Mouse (Mus musculus) limb, embryonic 11.5 days (tissue): ENCODE data around the gene Abcc2. TPM values are rescaled to one million over a fixed set of nuclear protein-coding genes. Genes with fewer than 3 reads are reported as not detected.

Experiments used
- ATAC-seq: fragments of 200-750 bp; cut with Nextera tagmentation; 2 replicates; pipeline ENCODE4 v1.8.0; 2017; ENCODE audit warnings: low read depth; ENCODE audit not compliant: insufficient number of reproducible peaks, low FRiP score, low TSS enrichment
- DNase-seq: peaks from one replicate; pipeline ENCODE4 v3.0.0-alpha.2; 2015; ENCODE audit warnings: low spot score
- H3K27ac ChIP-seq: fragments of 300-500 bp; sonication (generic); replicated peaks from 2 replicates; pipeline ENCODE4 v1.5.1; 2014; ENCODE audit warnings: low read depth, mild to moderate bottlenecking, low read length
- H3K27me3 ChIP-seq: fragments of 300-500 bp; sonication (generic); 2 replicates; pipeline ENCODE4 v1.6.1; 2014; ENCODE audit warnings: mild to moderate bottlenecking, low read length, mixed read lengths; ENCODE audit not compliant: control insufficient read depth, insufficient read depth
- H3K36me3 ChIP-seq: fragments of 300-500 bp; sonication (generic); 2 replicates; pipeline ENCODE4 v1.6.1; 2014; ENCODE audit warnings: mild to moderate bottlenecking, low read length, moderate library complexity, mixed read lengths; ENCODE audit not compliant: control insufficient read depth, insufficient read depth
- H3K4me1 ChIP-seq: fragments of 300-500 bp; sonication (generic); 2 replicates; pipeline ENCODE4 v1.6.1; 2014; ENCODE audit warnings: low read length, mixed read lengths; ENCODE audit not compliant: control insufficient read depth, insufficient read depth
- H3K4me2 ChIP-seq: fragments of 300-500 bp; sonication (generic); 2 replicates; pipeline ENCODE4 v1.6.1; 2014; ENCODE audit warnings: low read depth, mild to moderate bottlenecking, moderate library complexity; ENCODE audit not compliant: severe bottlenecking
- H3K4me3 ChIP-seq: fragments of 300-500 bp; sonication (generic); 2 replicates; pipeline ENCODE4 v1.5.1; 2014; ENCODE audit warnings: low read depth, low read length
- H3K9ac ChIP-seq: fragments of 300-500 bp; sonication (generic); 2 replicates; pipeline ENCODE4 v1.6.1; 2014; ENCODE audit warnings: mild to moderate bottlenecking, low read length
- H3K9me3 ChIP-seq: fragments of 300-500 bp; sonication (generic); 2 replicates; pipeline ENCODE4 v1.6.1; 2016; ENCODE audit warnings: low read length; ENCODE audit not compliant: control insufficient read depth
- WGBS: fragments of 180-500 bp; shearing (Covaris S2); extraction: QIAGEN DNeasy Blood & Tissue Kit; methylation state at CpG from one replicate; pipeline ENCODE4 v1.1.7; 2014; 5-methylcytosine and 5-hydroxymethylcytosine counted together
- polyA plus RNA-seq: library from polyadenylated mRNA; unstranded; fragments of >200 nt; fragmentation: Nextera tagmentation; extraction: Ambion mirVana; gene quantifications from 2 replicates; pipeline ENCODE4 v1.2.1, GENCODE M21; 2014

The Abcc2 gene
- polyA plus RNA-seq, 1 experiment from 2014 or later: 0.05 TPM

DNA sequence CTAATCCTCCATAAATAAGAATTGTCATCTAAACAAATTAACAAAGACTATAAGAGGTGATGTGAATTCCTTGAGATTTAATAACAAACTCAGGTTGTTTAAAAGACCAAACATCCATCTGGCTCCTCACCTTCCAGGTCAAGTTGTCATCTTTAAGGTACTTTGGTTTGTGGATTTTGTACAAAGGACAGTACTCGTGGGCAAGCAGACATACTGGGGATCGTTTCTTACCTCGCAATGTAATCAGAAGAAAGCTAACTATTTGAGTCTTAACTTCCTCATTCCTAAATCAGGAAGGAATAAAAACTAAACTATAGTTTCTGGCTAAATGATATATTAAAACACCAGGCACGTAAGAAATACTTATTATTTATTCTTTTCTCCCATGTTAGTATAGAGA is 11.4 kb upstream of the Abcc2 start:
- H3K36me3 ChIP-seq: no peaks in the 10 kb centered on the region
- H3K4me3 ChIP-seq: no peak overlapping the region
- H3K9me3 ChIP-seq: no peaks in the 10 kb centered on the region
- no peak overlapping the region for H3K9ac ChIP-seq
- H3K27me3 ChIP-seq: no peaks in the 10 kb centered on the region
- no peak for DNase-seq
- ATAC-seq: no peak
- H3K4me1 ChIP-seq: no peaks in the 10 kb centered on the region
- H3K27ac ChIP-seq: no peak overlapping the region
- H3K4me2 ChIP-seq: no peak overlapping the region
- WGBS: 91% methylated on average over 4 of the region's 4 CpGs

GRCm38 (mm10) chr19:43771499-43771969 is 10.5 kb upstream of the Abcc2 start:
- no peak for DNase-seq
- H3K4me3 ChIP-seq: no peak overlapping the region
- H3K4me1 ChIP-seq: no peaks in the 10 kb centered on the region
- no peaks in the 10 kb centered on the region for H3K36me3 ChIP-seq
- H3K27ac ChIP-seq: no peak overlapping the region
- ATAC-seq: no peak
- H3K4me2 ChIP-seq: no peak overlapping the region
- H3K27me3 ChIP-seq: no peaks in the 10 kb centered on the region
- no peaks in the 10 kb centered on the region for H3K9me3 ChIP-seq
- 89% methylated on average over 5 of the region's 5 CpGs for WGBS
- H3K9ac ChIP-seq: no peak overlapping the region

DNA sequence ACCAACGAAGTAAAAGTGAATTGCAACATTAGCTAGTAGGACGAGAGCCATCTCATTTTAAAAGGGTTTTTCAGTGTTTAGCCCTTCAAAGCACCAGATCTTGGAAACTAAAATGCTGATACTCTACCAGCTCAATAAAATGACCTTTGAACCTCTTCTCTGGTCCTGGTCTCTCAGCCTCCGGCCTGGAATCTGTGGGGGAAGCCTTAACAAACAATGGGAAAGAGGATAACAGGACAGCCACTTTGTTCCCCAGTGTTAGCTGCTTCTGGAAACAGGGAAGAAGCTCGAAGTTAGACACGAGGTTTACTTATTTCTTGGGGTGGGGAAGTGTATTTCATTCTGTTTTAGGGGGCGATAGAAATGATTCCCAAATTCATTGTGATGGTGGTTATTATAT is 9.7 kb upstream of the Abcc2 start:
- DNase-seq: no peak
- no peak overlapping the region for H3K9ac ChIP-seq
- WGBS: 76% methylated on average over 6 of the region's 6 CpGs
- no peaks in the 10 kb centered on the region for H3K9me3 ChIP-seq
- H3K4me2 ChIP-seq: no peak overlapping the region
- H3K27me3 ChIP-seq: no peaks in the 10 kb centered on the region
- no peak overlapping the region for H3K27ac ChIP-seq
- H3K36me3 ChIP-seq: no peaks in the 10 kb centered on the region
- H3K4me3 ChIP-seq: no peak overlapping the region
- ATAC-seq: no peak
- no peaks in the 10 kb centered on the region for H3K4me1 ChIP-seq

- H3K27me3 ChIP-seq: no peaks in the 10 kb centered on the region
- no peak overlapping the region for H3K4me2 ChIP-seq
- H3K4me1 ChIP-seq: no peaks in the 10 kb centered on the region
- H3K4me3 ChIP-seq: no peak overlapping the region
- no peak overlapping the region for H3K27ac ChIP-seq
- WGBS: 81% methylated on average over 10 of the region's 10 CpGs
- no peak for ATAC-seq
- no peak for DNase-seq
- H3K9ac ChIP-seq: no peak overlapping the region
- H3K9me3 ChIP-seq: no peaks in the 10 kb centered on the region
- no peaks in the 10 kb centered on the region for H3K36me3 ChIP-seq
Observed at GRCm38 (mm10) chr19:43775433-43775832, 6.6 kb upstream of the Abcc2 start.

- DNase-seq: no peak
- Histone ChIP-seq H3K4me1 (no peaks in the 10 kb centered on the region), H3K9me3 (no peaks in the 10 kb centered on the region), H3K9ac (no peak overlapping the region), H3K4me2 (no peak overlapping the region), H3K27ac (no peak overlapping the region), H3K4me3 (no peak overlapping the region), H3K36me3 (no peaks in the 10 kb centered on the region), H3K27me3 (no peaks in the 10 kb centered on the region)
- WGBS: 84% methylated on average over 4 of the region's 4 CpGs
- ATAC-seq: no peak
Observed at GRCm38 (mm10) chr19:43776561-43776960, 5.4 kb upstream of the Abcc2 start.

DNA sequence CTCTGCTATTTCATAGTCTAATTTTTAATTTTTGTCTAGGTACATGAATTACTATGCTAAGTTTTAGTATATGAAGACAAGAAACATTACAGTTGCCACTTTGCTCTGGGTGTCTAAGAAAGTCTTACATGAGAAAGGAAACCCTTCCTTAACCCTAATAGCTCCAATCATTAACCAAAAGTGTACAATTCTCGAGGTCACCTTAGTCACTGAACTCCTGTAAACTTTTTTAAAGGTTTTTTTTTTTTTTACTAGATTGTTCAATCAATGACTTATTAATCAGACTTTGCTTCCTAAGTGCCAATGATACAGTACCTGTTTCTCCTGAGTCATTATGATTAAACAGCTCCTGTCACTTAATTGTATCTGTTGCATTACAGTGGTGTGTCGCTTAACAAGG is 4.7 kb upstream of the Abcc2 start:
- ATAC-seq (no peak), DNase-seq (no peak)
- no peak overlapping the region for H3K4me2 ChIP-seq
- H3K9ac ChIP-seq: no peak overlapping the region
- no peak overlapping the region for H3K27ac ChIP-seq
- no peaks in the 10 kb centered on the region for H3K36me3 ChIP-seq
- H3K4me1 ChIP-seq: no peaks in the 10 kb centered on the region
- WGBS: 75% methylated on average over 2 of the region's 2 CpGs
- H3K9me3 ChIP-seq: no peaks in the 10 kb centered on the region
- H3K4me3 ChIP-seq: no peak overlapping the region
- H3K27me3 ChIP-seq: no peaks in the 10 kb centered on the region

DNA sequence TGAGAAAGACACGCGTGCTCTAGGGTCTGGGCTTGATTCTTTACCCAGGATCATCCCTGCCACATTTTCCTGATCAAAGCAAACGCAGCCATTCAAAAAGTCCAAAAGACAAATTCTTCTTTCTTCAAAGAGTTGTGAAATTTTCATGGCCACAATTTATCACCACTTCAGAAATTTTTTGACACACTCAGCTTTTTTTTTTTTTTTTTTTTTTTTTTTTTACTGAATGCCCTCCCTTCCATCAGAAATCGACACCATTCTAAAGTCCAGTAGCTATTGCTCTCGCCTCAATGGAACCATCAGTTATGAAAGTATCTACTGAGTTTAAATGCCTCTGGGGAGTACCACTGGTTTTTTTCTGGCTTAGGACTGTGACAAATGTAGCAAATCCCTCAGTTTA is 1.6 kb upstream of the Abcc2 start:
- Histone ChIP-seq H3K27me3 (no peaks in the 10 kb centered on the region), H3K36me3 (no peaks in the 10 kb centered on the region), H3K4me1 (no peaks in the 10 kb centered on the region), H3K4me2 (no peak overlapping the region), H3K9ac (no peak overlapping the region), H3K9me3 (no peaks in the 10 kb centered on the region), H3K27ac (no peak overlapping the region), H3K4me3 (no peak overlapping the region)
- 90% methylated on average over 5 of the region's 5 CpGs for WGBS
- DNase-seq: no peak
- ATAC-seq: no peak

GRCm38 (mm10) chr19:43784761-43785160 is 2.8 kb downstream of the Abcc2 start:
- 69% methylated on average over 8 of the region's 8 CpGs for WGBS
- H3K4me3 ChIP-seq: no peak overlapping the region
- H3K9me3 ChIP-seq: no peaks in the 10 kb centered on the region
- no peak for ATAC-seq
- no peak overlapping the region for H3K4me2 ChIP-seq
- H3K27me3 ChIP-seq: no peaks in the 10 kb centered on the region
- DNase-seq: no peak
- no peak overlapping the region for H3K27ac ChIP-seq
- H3K4me1 ChIP-seq: no peaks in the 10 kb centered on the region
- no peaks in the 10 kb centered on the region for H3K36me3 ChIP-seq
- H3K9ac ChIP-seq: no peak overlapping the region

DNA sequence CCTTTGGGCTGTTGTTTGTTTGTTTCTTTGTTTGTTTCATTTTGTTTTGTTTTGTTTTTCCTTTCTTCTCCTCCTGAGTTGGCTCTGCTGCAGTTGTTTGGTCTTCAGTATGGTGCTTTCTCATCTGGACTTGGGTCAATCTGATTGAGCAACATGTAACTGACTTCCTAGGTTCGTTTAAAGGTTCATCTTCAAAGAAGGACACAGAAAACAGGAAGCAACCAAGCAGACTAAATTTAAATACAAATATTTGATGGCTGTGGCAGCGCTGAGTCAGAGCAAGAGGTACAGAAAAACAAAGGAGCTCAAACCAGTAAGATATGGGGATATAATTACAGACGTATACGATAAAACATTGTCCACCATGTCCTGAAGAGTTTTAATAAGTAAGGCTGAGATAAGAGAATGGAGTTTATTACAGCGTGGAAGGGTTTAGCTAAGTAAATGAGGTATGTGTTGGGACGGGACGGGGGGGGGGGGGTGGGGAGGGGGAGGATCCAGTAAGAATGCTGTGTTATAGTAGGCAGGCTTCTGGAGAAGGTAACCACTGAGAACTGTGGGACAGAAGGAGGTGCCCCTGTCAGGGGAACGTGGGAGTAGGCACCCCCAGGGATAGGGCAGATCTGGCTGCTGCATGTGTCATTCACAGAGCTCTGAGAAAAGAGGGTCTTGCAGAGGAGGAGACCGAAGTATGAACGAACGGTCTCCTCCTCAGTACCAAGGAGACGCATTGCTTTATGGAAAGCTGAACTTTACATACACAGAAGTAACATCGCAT is 4.4 kb downstream of the Abcc2 start:
- H3K4me3 ChIP-seq: no peak overlapping the region
- no peaks in the 10 kb centered on the region for H3K36me3 ChIP-seq
- H3K9ac ChIP-seq: no peak overlapping the region
- H3K9me3 ChIP-seq: no peaks in the 10 kb centered on the region
- DNase-seq: no peak
- no peak overlapping the region for H3K27ac ChIP-seq
- no peak for ATAC-seq
- H3K4me1 ChIP-seq: no peaks in the 10 kb centered on the region
- H3K4me2 ChIP-seq: no peak overlapping the region
- H3K27me3 ChIP-seq: no peaks in the 10 kb centered on the region
- WGBS: 84% methylated on average over 13 of the region's 13 CpGs
